Mouse (Mus musculus): ENCODE measurements around the gene Ptges2. TPM values are rescaled to one million over a fixed set of nuclear protein-coding genes. Genes with fewer than 3 reads are reported as not detected.

Gene Ptges2
- total and polyA plus RNA-seq, 3 experiments, result 17.1 to 21.3 (median 20.3) TPM

DNA sequence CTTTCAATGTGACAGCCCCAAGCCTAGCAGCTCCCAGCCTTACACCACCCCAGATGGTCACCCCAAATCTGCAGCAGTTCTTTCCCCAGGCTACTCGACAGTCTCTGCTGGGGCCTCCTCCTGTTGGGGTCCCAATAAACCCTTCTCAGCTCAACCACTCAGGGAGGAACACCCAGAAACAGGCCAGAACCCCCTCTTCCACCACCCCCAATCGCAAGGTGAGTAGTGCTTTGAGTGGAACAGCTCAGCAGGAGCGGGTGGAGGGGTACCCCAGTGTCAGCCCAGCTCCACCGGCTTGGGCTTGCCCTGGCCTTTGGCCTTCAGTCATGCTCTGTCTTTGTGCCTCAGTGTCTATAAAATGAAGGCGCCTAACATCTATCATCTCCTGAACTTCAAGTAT is 28.4 kb upstream of the Ptges2 start:
- no peaks in the 10 kb centered on the region for H3K79me2 ChIP-seq (replicated peaks; ENCODE audit: control insufficient read depth, extremely low read depth, insufficient read depth, poor library complexity, severe bottlenecking)
- no peak overlapping the region for H3K9ac ChIP-seq (ENCODE audit: insufficient read depth, low read depth)
- in situ Hi-C loops (cut with MboI; ENCODE audit: low pct_ligation_motif_present, low pct_unique_long_range_greater_than_20kb, low sequenced_read_pairs), result no loop called here
- H3K27me3 ChIP-seq (replicated peaks), result no peaks in the 10 kb centered on the region
- peaks cover 38 to 71% of the 10 kb centered on the region in 2 experiments for H3K36me3 ChIP-seq (replicated peaks in 1 of 2; ENCODE audit: control insufficient read depth in 1 of 2, insufficient read depth in 1 of 2, low read length in 1 of 2)
- H3K4me2 ChIP-seq (ENCODE audit: insufficient read depth, low read depth, poor library complexity, severe bottlenecking), result no peak overlapping the region
- DNase-seq (ENCODE audit: extremely low read depth), result no peak
- no peaks in the 10 kb centered on the region for H3K9me3 ChIP-seq (replicated peaks; ENCODE audit: low read length)
- no peak overlapping the region for H3K4me3 ChIP-seq (replicated peaks in 1 of 3; ENCODE audit: low read depth in 2 of 3, low read length in 2 of 3, poor library complexity in 1 of 3)
- H3K27ac ChIP-seq (ENCODE audit: insufficient read depth, low read depth), result no peak overlapping the region
- H3K4me1 ChIP-seq (ENCODE audit: control insufficient read depth in 1 of 2, insufficient read depth in 2 of 2), result peaks cover 0 to 9% of the 10 kb centered on the region in 2 experiments; a peak in 2 of 4 replicates
- dilution Hi-C loops (cut with MboI; ENCODE audit: extremely low pct_ligation_motif_present, extremely low pct_unique_long_range_greater_than_20kb, low sequenced_read_pairs), result no loop called here
- TF ChIP-seq JUN (IDR thresholded peaks at IDR 0.05; ENCODE audit: insufficient read depth, low read depth, low read length) (no peak), ELF1 (IDR thresholded peaks at IDR 0.05; ENCODE audit: low read depth, low read length) (no peak), ZNF384 (IDR thresholded peaks at IDR 0.05; ENCODE audit: low read depth, low read length) (no peak), SMC3 (IDR thresholded peaks at IDR 0.05; ENCODE audit: low read depth, low read length) (no peak)

DNA sequence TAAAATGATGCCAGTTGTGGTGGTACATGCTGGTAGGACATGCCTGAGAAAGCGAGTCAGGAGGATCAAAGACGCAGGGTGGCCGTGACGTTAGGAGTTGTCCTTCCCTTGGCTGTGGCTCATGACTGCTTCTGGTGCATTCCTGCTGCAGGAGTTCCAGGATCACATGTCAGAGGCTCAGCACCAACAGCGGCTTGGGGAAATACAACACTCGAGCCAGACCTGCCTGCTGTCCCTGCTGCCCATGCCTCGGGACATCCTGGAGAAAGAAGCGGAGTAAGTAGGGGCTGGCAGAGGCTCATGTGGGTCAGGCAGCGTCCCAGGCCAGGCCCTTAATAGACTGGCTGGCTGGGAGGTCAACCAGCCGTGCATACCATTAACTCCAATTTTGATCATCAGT is 21.5 kb upstream of the Ptges2 start:
- H3K27me3 ChIP-seq (replicated peaks), result no peaks in the 10 kb centered on the region
- H3K36me3 ChIP-seq (replicated peaks in 1 of 2; ENCODE audit: control insufficient read depth in 1 of 2, insufficient read depth in 1 of 2, low read length in 1 of 2), result peaks cover 83 to 91% of the 10 kb centered on the region in 2 experiments
- TF ChIP-seq USF1 (IDR thresholded peaks at IDR 0.05; ENCODE audit: low read depth, low read length) (no peak), NELFE (IDR thresholded peaks at IDR 0.05; ENCODE audit: low read depth, low read length) (no peak), RCOR1 (conservative IDR thresholded peaks at IDR 0.05; ENCODE audit: low read depth, low read length) (no peak)
- no peaks in the 10 kb centered on the region for H3K4me1 ChIP-seq (ENCODE audit: control insufficient read depth in 1 of 2, insufficient read depth in 2 of 2)
- in situ Hi-C loops (cut with MboI; ENCODE audit: low pct_ligation_motif_present, low pct_unique_long_range_greater_than_20kb, low sequenced_read_pairs) (no loop called here), dilution Hi-C loops (cut with MboI; ENCODE audit: extremely low pct_ligation_motif_present, extremely low pct_unique_long_range_greater_than_20kb, low sequenced_read_pairs) (no loop called here)
- H3K4me3 ChIP-seq (replicated peaks in 1 of 3; ENCODE audit: low read depth in 2 of 3, low read length in 2 of 3, poor library complexity in 1 of 3), result no peak overlapping the region
- H3K9me3 ChIP-seq (replicated peaks; ENCODE audit: low read length), result no peaks in the 10 kb centered on the region
- no peaks in the 10 kb centered on the region for H3K79me2 ChIP-seq (replicated peaks; ENCODE audit: control insufficient read depth, extremely low read depth, insufficient read depth, poor library complexity, severe bottlenecking)
- no peak overlapping the region for H3K9ac ChIP-seq (ENCODE audit: insufficient read depth, low read depth)
- no peak overlapping the region for H3K4me2 ChIP-seq (ENCODE audit: insufficient read depth, low read depth, poor library complexity, severe bottlenecking)
- no peak overlapping the region for H3K27ac ChIP-seq (ENCODE audit: insufficient read depth, low read depth)
- no peak for DNase-seq (ENCODE audit: extremely low read depth)

DNA sequence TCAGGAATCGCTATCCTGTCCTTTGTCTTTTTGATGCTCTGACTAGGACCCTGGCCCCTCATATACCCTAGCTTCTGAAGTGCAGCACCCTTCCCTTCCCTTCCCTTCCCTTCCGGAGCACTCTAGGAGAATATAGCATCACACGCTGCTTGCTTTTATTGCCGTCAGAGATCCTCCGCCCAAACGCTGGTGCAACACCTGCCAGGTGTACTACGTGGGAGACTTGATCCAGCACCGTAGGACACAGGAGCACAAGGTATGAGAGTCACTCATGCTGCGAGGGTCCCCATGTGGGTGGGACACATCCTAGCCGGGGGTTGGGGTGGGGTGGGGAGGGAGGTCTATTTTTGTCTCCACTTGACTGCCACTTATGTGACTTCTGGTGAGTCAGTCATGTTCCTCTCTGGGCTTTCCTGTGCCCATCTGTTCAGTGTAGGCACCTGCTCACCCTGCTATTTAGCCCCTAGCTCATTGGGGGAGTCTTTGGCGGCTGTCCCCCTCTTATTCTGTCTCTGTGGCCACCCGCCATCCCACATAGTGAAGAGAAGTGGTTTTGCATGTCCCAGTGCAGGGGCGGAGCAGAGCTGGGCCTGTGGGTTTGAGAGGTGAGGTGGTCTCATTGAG is 20.3 kb upstream of the Ptges2 start:
- Histone ChIP-seq H3K27me3 (replicated peaks) (no peaks in the 10 kb centered on the region), H3K4me3 (replicated peaks in 1 of 3; ENCODE audit: low read depth in 2 of 3, low read length in 2 of 3, poor library complexity in 1 of 3) (no peak overlapping the region), H3K36me3 (replicated peaks in 1 of 2; ENCODE audit: control insufficient read depth in 1 of 2, insufficient read depth in 1 of 2, low read length in 1 of 2) (peaks cover 79 to 92% of the 10 kb centered on the region in 2 experiments), H3K4me1 (ENCODE audit: control insufficient read depth in 1 of 2, insufficient read depth in 2 of 2) (peaks cover under 1% of the 10 kb centered on the region in 2 experiments; a peak in 1 of 4 replicates), H3K9me3 (replicated peaks; ENCODE audit: low read length) (no peaks in the 10 kb centered on the region), H3K4me2 (ENCODE audit: insufficient read depth, low read depth, poor library complexity, severe bottlenecking) (no peak overlapping the region), H3K27ac (ENCODE audit: insufficient read depth, low read depth) (no peak overlapping the region), H3K79me2 (replicated peaks; ENCODE audit: control insufficient read depth, extremely low read depth, insufficient read depth, poor library complexity, severe bottlenecking) (no peaks in the 10 kb centered on the region), H3K9ac (ENCODE audit: insufficient read depth, low read depth) (no peak overlapping the region)
- in situ Hi-C loops (cut with MboI; ENCODE audit: low pct_ligation_motif_present, low pct_unique_long_range_greater_than_20kb, low sequenced_read_pairs) (no loop called here), dilution Hi-C loops (cut with MboI; ENCODE audit: extremely low pct_ligation_motif_present, extremely low pct_unique_long_range_greater_than_20kb, low sequenced_read_pairs) (no loop called here)
- DNase-seq (ENCODE audit: extremely low read depth), result no peak
- TF ChIP-seq JUND (conservative IDR thresholded peaks at IDR 0.05; ENCODE audit: low read depth, low read length) (no peak), MAZ (IDR thresholded peaks at IDR 0.05; ENCODE audit: low read depth, low read length) (no peak), MEF2A (IDR thresholded peaks at IDR 0.05; ENCODE audit: borderline replicate concordance, low read depth, low read length) (no peak), NELFE (IDR thresholded peaks at IDR 0.05; ENCODE audit: low read depth, low read length) (no peak), POLR2AphosphoS2 (IDR thresholded peaks at IDR 0.05; ENCODE audit: low read depth, low read length) (no peak), ZNF384 (IDR thresholded peaks at IDR 0.05; ENCODE audit: low read depth, low read length) (no peak), EP300 (IDR thresholded peaks at IDR 0.05; ENCODE audit: low read length) (no peak), MAFK (IDR thresholded peaks at IDR 0.05; ENCODE audit: insufficient replicate concordance, low read length) (no peak), MXI1 (IDR thresholded peaks at IDR 0.05; ENCODE audit: low read depth, low read length) (no peak), NRF1 (IDR thresholded peaks at IDR 0.05; ENCODE audit: low read depth, low read length) (no peak), JUN (IDR thresholded peaks at IDR 0.05; ENCODE audit: insufficient read depth, low read depth, low read length) (no peak), ZKSCAN1 (IDR thresholded peaks at IDR 0.05; ENCODE audit: borderline replicate concordance, low read depth, low read length) (no peak), SIN3A (IDR thresholded peaks at IDR 0.05; ENCODE audit: low read length) (no peak), IRF4 (IDR thresholded peaks at IDR 0.05; ENCODE audit: low read depth, low read length) (no peak), KAT2A (IDR thresholded peaks at IDR 0.05; ENCODE audit: insufficient replicate concordance, low read length) (no peak), MAX (IDR thresholded peaks at IDR 0.05; ENCODE audit: low read length) (no peak)
